Comparison of ENCODE assay signal across 9 mouse cellular contexts in the genomic region with DNA sequence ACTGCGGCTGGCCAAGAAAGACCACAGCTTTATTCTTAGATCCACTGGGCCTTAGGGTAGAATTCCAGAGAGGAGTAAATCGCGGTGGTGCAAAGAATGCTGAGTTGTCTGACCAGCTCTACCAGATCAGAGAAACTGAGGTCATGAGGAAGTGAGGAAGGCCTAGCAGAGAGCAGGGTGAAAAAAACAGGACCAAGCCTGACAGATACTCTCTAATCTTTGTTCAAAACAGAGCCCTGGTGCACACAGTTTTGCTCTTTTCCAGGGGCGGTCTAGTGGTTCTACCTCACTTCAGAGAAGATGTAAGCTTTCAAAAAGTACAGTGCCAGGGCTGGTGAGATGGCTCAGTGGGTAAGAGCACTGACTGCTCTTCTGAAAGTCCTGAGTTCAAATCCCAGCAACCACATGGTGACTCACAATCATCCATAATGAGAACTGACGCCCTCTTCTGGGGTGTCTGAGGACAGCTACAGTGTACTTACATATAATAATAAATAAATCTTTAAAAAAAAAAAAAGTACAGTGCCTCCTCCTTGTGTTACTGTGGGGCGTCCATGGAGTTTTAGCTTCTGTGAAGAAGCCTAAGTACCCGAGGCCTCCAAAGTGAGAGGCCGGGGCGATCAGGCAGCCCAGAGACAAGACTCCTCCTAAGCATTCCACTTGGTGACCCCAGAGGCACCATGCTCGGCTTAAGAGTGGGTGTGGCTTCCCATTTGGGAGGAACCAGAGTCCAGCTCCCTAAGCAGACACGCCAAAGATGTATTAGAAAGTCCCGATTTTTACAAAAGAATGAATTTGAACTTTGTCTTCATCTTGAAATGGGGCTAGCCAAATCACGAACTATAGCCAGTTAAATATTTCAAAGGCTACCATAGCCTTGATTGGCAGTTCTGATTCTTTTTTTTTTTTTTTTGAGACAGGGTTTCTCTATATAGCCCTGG. TPM values are rescaled to one million over a fixed set of nuclear protein-coding genes. Genes with fewer than 3 reads are reported as not detected.
A peak's percentile ranks its signal among the peaks of the same experiment; 100 is the strongest.
DNase-seq lines count a peak whose midpoint lies in the region; ATAC-seq and TF ChIP-seq lines count a peak whose summit lies in the region.
"Had no signal": no experiment of that assay in that cellular context is flagged by ENCODE, and none has a peak within 500 bp of the region (broad histone marks: within the 10 kb centered on the region; RNA-seq: fewer than 3 reads in every experiment).

No protein-coding gene starts in this region.

- H3K4me3 ChIP-seq in C2C12 (ENCODE audit: insufficient read depth, poor library complexity, severe bottlenecking): peak overlapping the region; percentile 22
- peak overlapping the region; percentile 57 for H3K4me3 ChIP-seq in kidney, adult 2 months (ENCODE audit: insufficient read depth, low read depth, low read length)
- H3K4me3 ChIP-seq in neural tube, embryonic 15.5 days (replicated peaks): peak overlapping the region; percentile 87

- peaks cover 33% of the 10 kb centered on the region for H3K79me2 ChIP-seq in C2C12 (ENCODE audit: control insufficient read depth, insufficient read depth)

- H3ac ChIP-seq in C2C12 (ENCODE audit: control insufficient read depth, insufficient read length, low read depth): peak overlapping the region; percentile 66

- peak; percentile 78 for DNase-seq in ZHBTc4 (ENCODE audit: low read depth, low spot score)
- peak; percentile 84 for DNase-seq in embryo, embryonic 10 days (ENCODE audit: low spot score)
- DNase-seq in heart, adult 18-20 months: peak; percentile 68 to 77
- peak; percentile 77 for DNase-seq in kidney, adult 2 months
- peak; percentile 69 to 77 for DNase-seq in lung, adult 18-20 months
- DNase-seq in thymus, postnatal 4 days: peak; percentile 43

- H3K4me1 ChIP-seq in kidney, adult 2 months (ENCODE audit: control insufficient read depth, insufficient read depth, low read length): no peaks in the 10 kb centered on the region
- H3K4me1 ChIP-seq in neural tube, embryonic 15.5 days: peaks cover 11% of the 10 kb centered on the region

- no peak for TF ChIP-seq CTCF in C2C12 (IDR thresholded peaks at IDR 0.05; ENCODE audit: control insufficient read depth, insufficient read depth, insufficient read length)
- no peak for TF ChIP-seq CTCF in kidney, adult 2 months (conservative IDR thresholded peaks at IDR 0.05; ENCODE audit: insufficient read depth, insufficient read length, low read depth, low read length)

- H3K9ac ChIP-seq in neural tube, embryonic 15.5 days (replicated peaks): peak overlapping the region; percentile 62

- no peak for TF ChIP-seq POLR2A in kidney, adult 2 months (IDR thresholded peaks at IDR 0.05; ENCODE audit: low read depth, low read length)

- no peaks in the 10 kb centered on the region for H3K36me3 ChIP-seq in C2C12 (ENCODE audit: control insufficient read depth, insufficient read depth)
- H3K36me3 ChIP-seq in kidney, adult 2 months (ENCODE audit: control insufficient read depth, insufficient read depth, low read length): no peaks in the 10 kb centered on the region
- H3K36me3 ChIP-seq in neural tube, embryonic 15.5 days: no peaks in the 10 kb centered on the region

- H3K27ac ChIP-seq in kidney, adult 2 months (ENCODE audit: insufficient read depth, low read depth, low read length): peak overlapping the region; percentile 63
- peak overlapping the region; percentile 85 for H3K27ac ChIP-seq in neural tube, embryonic 15.5 days (replicated peaks)

- peak overlapping the region; percentile 77 for H3K4me2 ChIP-seq in neural tube, embryonic 15.5 days

- no peaks in the 10 kb centered on the region for H3K27me3 ChIP-seq in C2C12 (ENCODE audit: control insufficient read depth, insufficient read depth, insufficient read length)
- no peaks in the 10 kb centered on the region for H3K27me3 ChIP-seq in kidney, adult 2 months (replicated peaks; ENCODE audit: control insufficient read depth, insufficient read depth, low read length)
- H3K27me3 ChIP-seq in neural tube, embryonic 15.5 days (replicated peaks): no peaks in the 10 kb centered on the region

- peaks cover 16% of the 10 kb centered on the region for H3K79me3 ChIP-seq in C2C12 (ENCODE audit: low read depth)

- 0 out of 2 replicates have a peak, but pooled peaks have one; percentile 25 for ATAC-seq in neural tube, embryonic 15.5 days (ENCODE audit: low FRiP score)

- WGBS in kidney, adult 2 months: 18% methylated on average over 13 of the region's 13 CpGs
- WGBS in neural tube, embryonic 15.5 days: 31% methylated on average over 12 of the region's 13 CpGs

- H3K9me3 ChIP-seq in neural tube, embryonic 15.5 days (replicated peaks): no peaks in the 10 kb centered on the region

TF ChIP-seq in C2C12, 6 proteins besides CTCF, POLR2A, EP300 and RAD21:
- TF ChIP-seq USF1 (IDR thresholded peaks at IDR 0.05; ENCODE audit: low read depth): no peak
- no peak for TF ChIP-seq MYOG (IDR thresholded peaks at IDR 0.05; ENCODE audit: control insufficient read depth, extremely low read depth, insufficient read length)
- TF ChIP-seq MAX (IDR thresholded peaks at IDR 0.05): no peak
- TF ChIP-seq FOSL1 (IDR thresholded peaks at IDR 0.05; ENCODE audit: insufficient read depth, low read length, poor library complexity, severe bottlenecking): no peak
- no peak for TF ChIP-seq CEBPB (IDR thresholded peaks at IDR 0.05; ENCODE audit: low read depth)
- no peak for TF ChIP-seq MYOD1 (IDR thresholded peaks at IDR 0.05; ENCODE audit: control insufficient read depth, insufficient read length, low read depth)

RNA-seq across cellular contexts. Expression of a gene that starts 0.9 kb away (rescaled TPM):
- polyA plus RNA-seq in C2C12 (2012; fragmentation: generic; extraction: Trizol): 19.2 TPM
- 1 to 10 TPM; 2.0 to 3.0 TPM for total RNA-seq in heart, adult 18-20 months (2021)
- polyA plus RNA-seq in kidney, adult 2 months (2012; rRNA removed): 8.7 and 11.7 TPM in 2 replicates
- polyA plus RNA-seq in neural tube, embryonic 15.5 days (2015; fragmentation: Nextera tagmentation; extraction: Ambion mirVana): 23.5 and 27.3 TPM in 2 replicates

RNA-seq across cellular contexts. Expression of a gene that starts 21.4 kb away (rescaled TPM):
- 0.40 TPM for polyA plus RNA-seq in C2C12 (2012; fragmentation: generic; extraction: Trizol)
- under 1 TPM; 0.07 to 0.15 TPM for total RNA-seq in heart, adult 18-20 months (2021)
- polyA plus RNA-seq in kidney, adult 2 months (2012; rRNA removed): 0.15 and 0.31 TPM in 2 replicates
- polyA plus RNA-seq in neural tube, embryonic 15.5 days (2015; fragmentation: Nextera tagmentation; extraction: Ambion mirVana): 0.37 and 0.43 TPM in 2 replicates

RNA-seq across cellular contexts. Expression of a gene that starts 49.7 kb away (rescaled TPM):
- polyA plus RNA-seq in C2C12 (2012; fragmentation: generic; extraction: Trizol): not detected
- under 1 TPM in 1 of 2 experiments, not detected in 1; 0.33 TPM for total RNA-seq in heart, adult 18-20 months (2021)
- polyA plus RNA-seq in kidney, adult 2 months (2012; rRNA removed): 20.7 and 27.5 TPM in 2 replicates
- 0.64 TPM in 1 of 2 replicates, not detected in the other for polyA plus RNA-seq in neural tube, embryonic 15.5 days (2015; fragmentation: Nextera tagmentation; extraction: Ambion mirVana)
- total RNA-seq: left cerebral cortex, postnatal 10 days had no signal

Comparison
In these comparisons a context has a peak if more than half of its experiments do, and no peak if none do; other contexts are left out.
1. Peak in every context shown above with its lines: DNase-seq, ATAC-seq, H3K4me3 ChIP-seq and H3K27ac ChIP-seq.
2. H3K4me3 ChIP-seq: peak in every context shown above with its lines; median percentile 87 in neural tube, embryonic 15.5 days; 57 in kidney, adult 2 months; 22 in C2C12.
3. RNA of a gene that starts 49.7 kb away (polyA plus RNA-seq): 20.7 to 27.5 TPM in kidney, adult 2 months; 0.64 TPM in neural tube, embryonic 15.5 days and not detected in C2C12 (single experiment); every median in the first group is over 10 times any median in the second.